Mouse (Mus musculus) cerebellum, adult (tissue): ENCODE results near the gene Nradd.

Experiments
- ATAC-seq: cut with Nextera tagmentation; 2 replicates; pipeline ENCODE4 v1.9.2; 2017; ENCODE audit warnings: mild to moderate bottlenecking, moderate library complexity, mixed read lengths; ENCODE audit not compliant: insufficient number of reproducible peaks, low FRiP score, low TSS enrichment

The Nradd gene

GRCm38 (mm10) chr9:110622621-110623219, 1.5 kb downstream of the Nradd start:
- no peak for ATAC-seq

- ATAC-seq, result no peak
Observed at GRCm38 (mm10) chr9:110620685-110621084, 3.6 kb downstream of the Nradd start.

GRCm38 (mm10) chr9:110620180-110620579, 4.1 kb downstream of the Nradd start:
- ATAC-seq, result no peak

- ATAC-seq, result no peak
Observed at GRCm38 (mm10) chr9:110617081-110617480, 7.2 kb downstream of the Nradd start.

GRCm38 (mm10) chr9:110611471-110611870, 12.8 kb downstream of the Nradd start:
- no peak for ATAC-seq

GRCm38 (mm10) chr9:110583521-110583920, 40.7 kb downstream of the Nradd start:
- ATAC-seq, result no peak

GRCm38 (mm10) chr9:110582161-110582560, 42.1 kb downstream of the Nradd start:
- ATAC-seq, result no peak
